Mouse (Mus musculus): ENCODE data around the gene Scaf11. TPM values are rescaled to one million over a fixed set of nuclear protein-coding genes. Genes with fewer than 3 reads are reported as not detected.
"Not testable (repeated sequence)": the region's sequence is repeated elsewhere in the genome, so short reads cannot be mapped to it uniquely, and the experiment has no call there.

Scaf11 gene
- total RNA-seq (2015) (81.0 and 82.3 TPM in 2 replicates), total RNA-seq (2017) (96.7 and 113 TPM in 2 replicates)

DNA sequence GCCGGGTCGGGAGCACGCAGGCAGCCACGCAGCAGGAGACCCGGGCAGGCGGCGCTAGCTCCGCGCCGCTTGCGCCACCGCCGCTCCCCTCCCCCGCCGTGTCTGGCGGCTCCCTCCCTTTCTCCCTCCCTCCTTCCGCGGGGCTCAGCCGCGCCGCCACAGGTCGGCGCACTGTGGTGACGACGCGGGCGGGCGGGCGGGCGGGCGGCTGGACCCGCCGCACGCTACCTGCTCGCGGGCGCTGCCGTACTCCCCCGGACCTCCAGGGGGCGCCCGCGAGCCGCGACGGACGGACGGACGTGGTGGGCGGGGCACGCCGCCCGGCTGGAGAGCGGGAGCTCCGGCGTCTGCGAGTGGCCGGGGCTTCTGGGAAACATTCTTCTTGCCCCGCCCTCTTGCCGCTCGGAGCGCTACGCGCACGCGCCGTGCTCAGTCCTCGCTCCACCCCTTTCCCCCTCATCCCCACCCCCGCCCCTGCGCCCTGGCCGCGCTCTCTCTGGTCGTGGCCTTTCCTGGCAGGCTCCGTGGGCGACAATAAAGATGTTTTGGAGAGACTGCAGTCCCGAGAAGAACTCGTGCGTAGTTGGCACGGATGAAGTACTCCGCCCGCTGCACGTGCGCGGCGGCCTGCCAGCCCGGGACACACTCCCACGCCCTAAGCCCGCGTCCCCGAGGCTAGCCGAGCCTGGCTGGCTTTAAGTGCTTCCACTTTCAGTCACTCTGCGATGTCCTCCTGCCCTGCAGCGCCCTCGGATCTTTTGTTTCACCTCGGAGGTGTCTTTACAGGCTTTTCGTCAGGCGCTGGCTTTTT, at the start of gene Scaf11:
Gene Scaf11, minus strand, starts transcription at position 114 of the 811 bp plus-strand sequence.
- peak; percentile 85 for ATAC-seq (ENCODE audit: poor library complexity, severe bottlenecking)

DNA sequence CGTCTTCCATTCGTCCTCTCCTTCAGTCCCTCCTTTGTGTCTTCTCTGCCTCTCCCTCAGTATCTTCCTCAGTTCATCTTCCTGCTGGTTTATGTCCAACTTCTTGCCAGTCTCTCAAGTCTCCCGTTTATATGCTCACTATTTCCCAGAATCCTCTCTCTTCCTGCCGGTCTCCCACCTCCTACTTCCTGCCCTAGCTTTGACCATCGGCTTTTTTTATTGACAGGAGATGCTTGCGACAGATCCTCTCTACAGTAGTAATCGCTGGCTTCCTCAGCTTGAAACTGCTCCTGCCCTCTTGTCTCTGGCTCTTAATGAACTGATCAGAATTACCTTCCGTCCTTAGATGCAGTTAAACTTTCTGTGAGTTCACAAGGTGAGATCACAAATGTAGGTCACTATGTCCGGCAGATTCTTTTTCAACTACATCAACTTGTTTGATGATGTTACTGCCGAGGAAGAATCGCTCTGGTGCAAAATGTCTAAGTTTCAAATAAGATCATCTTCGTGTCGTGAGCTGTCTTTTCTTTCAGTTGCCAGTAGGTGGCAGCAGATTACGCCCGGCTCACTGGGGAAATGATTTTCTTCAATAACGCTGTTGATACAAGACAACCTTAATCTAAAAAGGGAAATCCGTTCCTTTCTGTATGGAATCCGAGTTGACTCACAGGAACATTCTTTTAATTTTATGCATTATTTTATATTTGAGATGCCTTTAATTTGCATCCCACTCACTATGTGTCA, 46.6 kb upstream of the Scaf11 start:
- ATAC-seq (ENCODE audit: poor library complexity, severe bottlenecking) = peak; percentile 49; the same call in 1 of the 2 replicates

DNA sequence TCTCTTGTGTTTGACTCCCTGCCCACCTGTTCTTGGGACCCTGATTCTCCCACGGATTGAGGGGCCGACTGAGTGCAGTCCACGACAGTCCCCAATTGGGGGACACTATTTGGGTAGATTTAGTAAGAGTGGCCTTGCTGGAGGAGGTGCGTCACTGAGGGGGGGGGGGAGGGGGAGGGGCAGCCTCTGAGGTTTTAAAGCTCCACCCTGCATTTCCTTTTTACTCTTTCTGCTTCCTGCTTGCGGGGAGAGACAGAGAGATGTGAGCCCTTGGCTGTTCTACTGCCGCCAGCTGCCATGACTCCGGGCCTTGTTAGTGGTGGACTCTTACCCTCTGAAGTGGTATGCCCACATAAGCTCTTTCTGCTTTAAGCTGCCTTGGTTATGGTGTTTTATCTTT, 37.0 kb upstream of the Scaf11 start:
- no peak for ATAC-seq (ENCODE audit: poor library complexity, severe bottlenecking)

DNA sequence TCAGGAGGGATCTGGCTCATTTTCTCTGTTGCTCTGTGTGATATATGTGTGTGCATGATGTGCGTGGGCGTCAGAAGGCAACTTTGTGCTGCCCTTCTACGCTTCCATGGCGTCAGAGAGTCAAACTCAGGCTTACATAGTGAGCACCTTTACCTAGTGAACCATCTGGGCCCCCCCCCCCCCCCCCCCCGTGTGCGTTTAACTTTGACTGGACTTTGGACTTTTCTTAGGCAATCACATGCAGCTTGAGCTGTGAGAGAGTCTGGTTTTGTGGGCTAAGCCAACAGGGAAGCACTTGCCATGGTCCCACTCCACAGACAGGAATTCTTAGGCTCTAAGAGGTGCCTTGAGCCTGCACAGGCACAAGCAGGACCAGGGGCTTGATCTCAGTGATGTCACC, 33.6 kb upstream of the Scaf11 start:
- no peak for ATAC-seq (ENCODE audit: poor library complexity, severe bottlenecking)

DNA sequence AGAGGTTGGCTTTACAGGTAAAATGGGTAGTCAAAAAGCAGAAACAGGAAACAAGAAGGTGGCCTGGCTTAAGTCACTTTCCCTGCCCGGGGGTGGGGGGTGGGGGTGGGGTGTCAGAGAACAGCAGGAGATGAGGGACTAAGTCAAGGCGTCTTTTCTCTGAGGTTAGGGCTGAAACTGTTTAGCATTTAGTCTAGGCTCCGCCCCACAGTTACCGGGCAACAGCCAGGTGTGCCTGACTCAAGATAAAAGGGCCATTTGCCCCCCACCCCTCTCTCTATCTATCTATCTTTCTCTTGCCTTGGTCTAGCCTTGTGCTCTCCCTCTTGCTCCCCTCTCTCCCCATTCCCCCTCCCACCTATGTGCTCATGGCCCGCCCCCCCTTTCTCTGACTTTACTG, 32.9 kb upstream of the Scaf11 start:
- ATAC-seq (ENCODE audit: poor library complexity, severe bottlenecking) = no peak

DNA sequence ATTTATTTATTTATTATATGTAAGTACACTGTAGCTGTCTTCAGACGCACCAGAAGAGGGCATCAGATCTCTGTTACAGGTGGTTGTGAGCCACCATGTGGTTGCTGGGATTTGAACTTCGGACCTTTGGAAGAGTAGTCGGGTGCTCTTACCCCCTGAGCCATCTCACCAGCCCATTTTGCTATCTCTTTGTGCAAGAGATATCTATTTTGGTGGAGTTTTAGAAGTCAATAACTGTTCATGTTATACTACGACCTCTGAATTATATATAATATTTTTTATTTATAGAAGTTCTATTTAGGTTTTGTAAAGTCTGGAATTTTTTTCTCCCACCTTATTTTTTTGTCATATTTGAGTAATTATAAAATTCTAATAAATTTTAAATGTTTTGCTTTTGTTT, 32.3 kb upstream of the Scaf11 start:
- not testable (repeated sequence) for ATAC-seq (ENCODE audit: poor library complexity, severe bottlenecking)

DNA sequence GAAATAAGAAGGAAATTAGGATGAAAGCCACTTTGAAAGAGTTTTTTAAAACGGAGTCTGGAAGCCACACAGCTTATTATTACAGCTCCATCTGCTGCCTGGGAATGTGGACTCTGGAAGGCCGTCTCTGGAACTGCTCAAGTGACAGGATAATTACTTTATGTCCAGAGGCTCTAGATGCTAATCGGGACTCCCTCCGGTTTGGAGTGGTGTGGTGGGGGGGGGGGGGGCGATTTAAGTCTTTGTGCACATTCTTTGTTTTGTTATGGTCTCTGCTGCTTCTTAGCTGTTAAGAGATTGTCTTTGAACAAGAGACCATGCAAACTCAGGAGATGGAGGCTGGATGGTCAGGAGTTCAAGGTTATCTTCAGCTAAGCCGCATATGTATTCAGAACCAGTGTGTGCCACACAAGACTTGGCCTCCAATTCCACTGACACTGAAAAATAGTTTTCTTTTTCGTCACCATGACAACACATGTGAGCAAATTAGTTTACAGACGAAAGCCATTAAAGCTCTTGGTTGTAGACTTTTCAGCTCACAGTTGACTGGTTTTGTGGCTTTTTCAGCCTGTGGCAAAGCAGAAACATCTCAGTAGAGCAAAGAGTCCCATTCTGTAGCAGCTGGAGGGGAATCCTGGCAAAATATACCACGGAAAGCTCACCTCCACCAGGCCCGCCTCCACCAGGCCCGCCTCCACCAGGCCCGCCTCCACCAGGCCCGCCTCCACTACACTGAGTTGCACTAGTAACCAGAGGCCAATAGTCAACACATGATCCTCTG, 31.4 kb upstream of the Scaf11 start:
- ATAC-seq (ENCODE audit: poor library complexity, severe bottlenecking) = no peak

DNA sequence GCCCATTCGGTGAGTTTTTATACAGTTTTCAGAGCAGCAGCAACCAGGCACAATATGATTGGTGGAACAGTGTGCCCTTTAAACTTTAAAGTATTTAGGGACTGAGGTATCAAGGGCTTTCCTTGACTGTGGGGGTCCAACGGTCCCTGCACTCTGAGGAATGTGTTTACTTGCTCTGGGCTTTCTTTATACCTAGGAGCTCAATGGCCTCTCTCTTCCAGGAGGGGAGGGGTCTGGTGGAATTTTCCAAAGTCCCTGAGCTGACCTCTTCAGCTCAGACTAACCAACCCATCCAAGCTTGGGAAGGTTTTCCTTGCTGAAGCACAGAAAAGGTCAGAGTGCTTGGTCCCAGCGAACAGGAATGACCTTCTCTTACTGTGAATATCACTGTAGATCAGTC, 30.8 kb upstream of the Scaf11 start:
- no peak for ATAC-seq (ENCODE audit: poor library complexity, severe bottlenecking)

DNA sequence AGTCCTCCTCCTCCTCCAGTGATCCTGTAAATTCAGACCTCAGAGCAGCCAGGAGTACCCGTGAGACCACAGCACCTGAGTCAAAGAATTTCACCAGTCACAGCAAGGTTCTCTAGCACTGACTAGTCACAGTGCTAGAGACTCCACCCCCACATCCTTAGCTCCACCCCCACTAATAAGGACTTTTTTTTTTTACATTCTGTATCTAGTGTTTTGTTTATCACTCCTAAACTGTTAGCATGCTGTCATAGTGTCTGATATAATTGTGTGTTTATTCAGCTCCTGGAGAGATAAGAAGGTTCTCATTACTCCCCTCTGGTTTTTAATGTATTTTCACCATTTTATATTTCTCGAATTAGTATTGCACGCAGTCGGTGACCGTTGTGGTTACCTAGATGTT, 29.5 kb upstream of the Scaf11 start:
- ATAC-seq (ENCODE audit: poor library complexity, severe bottlenecking) = no peak

DNA sequence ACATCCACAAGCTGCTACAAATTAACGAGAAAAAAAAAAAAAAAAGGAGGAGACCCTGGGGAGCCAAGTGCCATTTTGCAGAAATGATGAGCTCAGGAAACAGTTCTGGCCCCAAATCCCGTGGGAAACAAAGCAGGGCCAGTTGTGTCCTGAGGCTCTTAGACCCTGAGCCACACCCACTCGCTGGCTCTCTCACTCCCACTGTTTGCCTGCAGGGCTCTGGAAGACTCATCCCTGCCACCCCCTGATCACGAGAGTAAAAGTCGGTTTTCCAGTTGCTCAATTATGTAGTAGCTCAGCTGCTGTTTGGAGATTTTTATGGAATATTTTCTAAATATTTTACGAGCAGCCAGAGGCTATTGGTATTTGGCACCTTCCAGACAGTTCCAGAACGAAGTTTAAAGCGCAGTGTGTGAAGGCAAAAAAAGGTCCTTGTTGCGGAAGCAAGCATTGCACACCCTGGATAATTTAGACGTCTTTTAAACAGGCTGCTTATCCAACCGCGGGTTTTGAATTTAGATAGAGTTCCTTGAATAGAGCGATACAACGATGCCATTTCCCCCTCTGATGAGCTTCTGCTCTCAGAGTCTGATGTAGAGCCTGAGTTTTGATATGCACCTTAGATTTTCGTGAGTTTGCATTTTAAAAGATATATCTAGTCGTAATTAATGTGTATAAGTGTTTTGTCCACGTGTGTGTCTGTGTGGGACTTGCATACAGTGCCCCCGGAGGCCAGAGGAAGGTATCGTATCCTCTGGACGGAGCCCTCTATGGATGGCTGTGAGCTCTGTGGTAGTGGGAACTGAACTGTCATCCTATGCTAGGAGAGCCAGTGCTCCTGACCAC, 28.5 kb upstream of the Scaf11 start:
- peak; percentile 67 for ATAC-seq (ENCODE audit: poor library complexity, severe bottlenecking)

DNA sequence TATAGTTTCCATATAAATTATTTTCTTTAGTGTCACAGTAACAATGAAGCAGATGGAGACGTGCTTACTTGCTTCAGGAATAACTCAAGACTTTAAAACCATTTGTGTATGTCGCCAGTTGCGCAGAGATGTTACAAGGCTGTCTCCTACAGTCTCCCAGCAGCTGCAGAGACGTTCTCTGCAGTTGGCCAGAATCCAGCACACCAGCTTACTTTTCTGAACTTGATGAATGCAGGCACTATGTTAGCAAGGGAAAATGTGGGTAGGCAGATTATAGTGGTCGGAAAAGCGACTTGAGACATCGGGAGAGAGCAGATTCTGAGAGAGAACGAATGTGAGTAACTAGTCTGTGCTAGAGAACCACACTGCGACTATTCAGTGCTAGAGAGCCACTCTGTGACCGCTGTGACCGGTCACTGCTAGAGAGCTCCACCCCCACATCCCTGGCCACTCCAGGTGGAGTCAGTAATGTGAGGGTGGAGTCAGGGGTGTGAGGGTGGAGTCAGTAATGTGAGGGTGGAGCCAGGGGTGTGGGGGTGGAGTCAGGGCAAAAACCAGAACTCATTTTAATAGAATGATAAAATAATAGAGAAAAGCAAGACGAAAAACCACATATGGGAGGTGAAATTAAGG, 26.5 kb upstream of the Scaf11 start:
- ATAC-seq (ENCODE audit: poor library complexity, severe bottlenecking) = no peak

DNA sequence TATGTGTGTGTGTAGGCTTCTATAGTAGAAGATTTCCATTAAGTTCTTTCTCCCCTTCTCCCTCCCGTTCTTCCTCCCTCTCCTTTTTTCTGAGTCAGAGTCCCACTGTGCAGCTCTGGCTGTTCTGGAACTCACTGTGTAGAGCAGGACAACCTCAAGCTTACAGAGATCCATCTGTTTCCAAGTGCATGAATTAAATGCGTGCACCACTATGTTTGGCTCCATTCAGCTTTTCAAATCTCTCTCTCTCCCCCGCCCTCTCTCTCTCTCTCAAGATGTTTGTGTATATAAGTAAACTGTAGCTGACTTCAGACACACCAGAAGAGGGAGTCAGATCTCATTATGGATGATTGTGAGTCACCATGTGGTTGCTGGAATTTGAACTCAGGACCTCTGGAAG, 20.2 kb upstream of the Scaf11 start:
- no peak for ATAC-seq (ENCODE audit: poor library complexity, severe bottlenecking)

DNA sequence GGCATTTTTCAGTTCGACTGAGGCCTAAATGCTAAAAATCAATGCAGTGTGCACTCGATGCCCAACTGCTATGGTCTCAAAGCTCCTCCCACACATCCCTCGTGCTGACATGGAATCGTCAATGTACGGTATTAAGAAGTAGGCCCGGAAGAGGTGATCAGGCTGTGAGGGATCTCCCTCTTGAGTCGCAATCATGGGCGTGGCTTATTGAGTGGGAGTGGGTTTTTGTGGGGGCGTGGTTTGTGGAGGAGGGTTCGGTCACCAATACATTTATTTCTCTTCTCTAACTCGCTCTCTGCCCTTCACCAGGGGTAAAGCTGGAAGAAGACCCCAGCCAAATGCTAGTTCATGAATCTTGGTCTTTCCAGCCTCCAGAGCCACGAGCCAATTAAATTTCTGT, 17.4 kb upstream of the Scaf11 start:
- no peak for ATAC-seq (ENCODE audit: poor library complexity, severe bottlenecking)

DNA sequence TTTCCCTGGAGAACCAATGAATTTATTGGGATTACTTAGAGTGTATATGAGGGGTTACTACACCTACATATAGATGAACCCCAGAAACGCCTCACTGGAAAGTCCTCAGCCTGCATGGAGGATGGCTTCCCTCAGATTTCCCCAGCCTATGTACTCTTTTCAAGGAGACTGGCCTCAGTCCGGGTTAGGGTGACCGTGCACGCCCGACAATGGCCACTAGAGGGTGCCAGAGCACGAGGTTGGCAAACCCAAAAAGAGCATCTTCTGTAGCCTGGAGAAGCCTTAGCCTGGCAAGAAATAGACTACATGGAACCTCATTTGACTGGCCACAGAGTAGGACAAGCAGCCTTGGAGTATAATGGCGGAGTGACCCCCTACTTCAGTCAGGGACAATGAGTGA, 15.7 kb upstream of the Scaf11 start:
- ATAC-seq (ENCODE audit: poor library complexity, severe bottlenecking) = peak; percentile 81

DNA sequence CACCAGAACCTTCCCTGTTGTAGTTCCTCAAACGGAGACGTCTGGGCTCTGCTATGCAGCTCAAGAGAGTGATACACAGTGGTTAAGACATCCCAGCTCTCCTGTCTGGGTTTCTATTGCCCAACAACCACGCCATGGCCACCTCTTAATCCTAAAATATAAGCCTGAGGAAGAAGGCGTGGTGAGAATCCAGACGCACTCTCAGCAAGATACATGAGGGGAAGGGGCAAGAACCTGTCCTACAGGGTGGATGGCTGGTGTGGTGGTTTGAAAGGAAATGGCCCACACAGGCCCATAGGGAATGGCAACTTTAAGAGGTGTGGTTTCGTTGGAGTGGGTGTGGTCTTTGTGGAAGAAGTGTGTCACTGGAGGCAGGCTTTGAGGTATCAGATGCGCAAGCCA, 14.9 kb upstream of the Scaf11 start:
- peak; percentile 83 for ATAC-seq (ENCODE audit: poor library complexity, severe bottlenecking)

DNA sequence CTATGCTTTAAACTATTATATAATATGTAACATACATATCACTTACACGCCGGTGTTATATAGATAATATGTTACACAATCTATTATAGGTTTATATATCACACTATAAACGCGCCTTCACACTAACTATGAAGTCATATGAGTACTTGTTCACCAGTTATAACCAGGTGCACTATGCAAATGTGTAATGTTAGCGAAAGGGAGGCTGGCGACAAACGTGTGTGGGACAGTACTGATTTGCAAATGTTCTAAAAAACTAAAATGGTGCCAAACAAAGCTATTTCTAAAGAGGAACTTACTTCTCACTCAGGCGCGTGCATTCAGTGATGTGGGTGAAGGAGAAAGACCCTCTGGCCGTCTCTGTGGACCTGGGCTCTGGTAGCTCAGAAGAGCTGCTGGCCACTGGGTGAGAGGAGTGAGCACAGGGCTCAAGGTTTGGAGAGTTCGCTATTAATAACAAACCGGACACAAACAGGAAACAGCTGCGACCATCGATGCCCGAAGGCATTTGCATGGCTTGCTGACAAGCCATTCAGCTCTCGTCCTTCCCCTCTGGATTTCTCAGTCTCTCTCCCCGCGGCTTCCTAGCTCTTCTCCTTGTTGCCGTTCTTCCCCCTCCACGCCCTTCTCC, 13.8 kb upstream of the Scaf11 start:
- peak; percentile 22; the same call in 1 of the 2 replicates for ATAC-seq (ENCODE audit: poor library complexity, severe bottlenecking)

DNA sequence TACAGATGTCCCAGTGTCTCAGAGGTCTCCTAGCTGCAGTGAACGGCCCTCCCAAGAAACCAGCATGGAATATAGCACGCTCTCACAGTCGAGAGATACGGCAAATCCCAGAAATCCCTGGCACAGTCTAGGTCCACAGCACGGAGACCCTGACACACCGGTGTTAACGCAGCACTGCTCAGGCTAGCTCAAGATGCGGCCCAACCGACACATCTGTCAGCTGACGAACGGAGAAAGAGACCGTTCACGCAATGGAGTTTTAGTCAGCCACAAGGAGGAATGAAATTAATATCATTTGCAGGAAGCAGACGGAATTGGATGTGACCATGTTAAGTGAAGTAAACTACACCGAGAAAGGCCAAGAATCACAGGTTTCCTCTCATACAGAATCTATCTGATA, 13.3 kb upstream of the Scaf11 start:
- ATAC-seq (ENCODE audit: poor library complexity, severe bottlenecking) = no peak

DNA sequence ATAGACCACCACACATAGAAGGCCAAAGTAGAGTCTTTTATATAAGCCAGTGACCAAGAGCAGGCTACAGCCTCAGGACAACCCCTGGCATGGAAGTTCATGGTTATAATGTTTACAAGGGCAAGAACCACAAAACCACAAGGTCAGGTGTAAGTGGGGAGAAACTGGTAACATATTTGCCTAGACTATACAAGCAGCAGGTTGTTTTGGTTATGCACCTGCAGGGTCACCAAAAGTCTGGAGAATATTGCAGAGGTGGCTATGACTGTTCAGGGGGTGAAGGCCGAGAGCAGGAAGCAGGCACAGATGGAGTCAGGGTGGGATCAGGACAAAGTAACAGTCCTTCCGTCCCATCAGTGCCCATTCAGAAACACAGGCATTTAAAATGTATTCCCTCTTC, 7.7 kb upstream of the Scaf11 start:
- ATAC-seq (ENCODE audit: poor library complexity, severe bottlenecking) = no peak

DNA sequence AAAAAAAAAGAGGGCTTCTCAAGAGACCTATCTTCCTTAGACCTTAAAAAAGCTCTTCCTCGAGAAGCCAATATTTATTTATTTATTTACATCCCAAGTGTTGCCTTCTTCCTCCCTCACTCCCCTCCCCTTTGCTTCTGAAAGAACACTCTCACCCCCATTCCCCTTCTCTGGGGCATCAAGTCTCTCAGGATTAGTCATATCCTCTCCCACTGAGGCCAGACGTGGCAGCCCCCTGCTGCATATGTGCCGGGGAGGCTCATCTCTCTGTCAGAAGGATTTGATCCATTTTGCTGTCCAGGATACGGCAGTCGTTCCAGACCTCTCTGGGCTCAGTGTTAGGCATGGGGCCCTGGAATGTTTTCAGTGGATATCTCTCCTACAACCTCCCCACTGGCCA, 7.2 kb upstream of the Scaf11 start:
- no peak for ATAC-seq (ENCODE audit: poor library complexity, severe bottlenecking)
